Mouse (Mus musculus): ENCODE measurements at regions not wholly inside any gene's neighbourhood (a gene's known extent, or its start where the extent isn't known, plus 50 kb on each side); places are given as distances from the start of the nearest gene placed in this dataset.

GRCm38 (mm10) chr3:40010051-40010450, 521.0 kb upstream of the Intu start:
- no peak for TF ChIP-seq POLR2A (IDR thresholded peaks at IDR 0.05; ENCODE audit: extremely low read depth, insufficient read depth, low read length)
- H3K4me3 ChIP-seq (ENCODE audit: insufficient read depth, low read length) = no peak overlapping the region
- H3K27ac ChIP-seq (ENCODE audit: insufficient read depth, low read length) = no peak overlapping the region
- H3K4me1 ChIP-seq (ENCODE audit: control insufficient read depth, insufficient read depth, low read length) = no peaks in the 10 kb centered on the region

- H3K4me1 ChIP-seq (ENCODE audit: control insufficient read depth, insufficient read depth, low read length) = no peaks in the 10 kb centered on the region
- TF ChIP-seq POLR2A (IDR thresholded peaks at IDR 0.05; ENCODE audit: extremely low read depth, insufficient read depth, low read length) = no peak
- TF ChIP-seq CTCF (IDR thresholded peaks at IDR 0.05; ENCODE audit: extremely low read depth, insufficient read depth, low read length) = no peak
- no peak overlapping the region for H3K27ac ChIP-seq (ENCODE audit: insufficient read depth, low read length)
- no peak overlapping the region for H3K4me3 ChIP-seq (ENCODE audit: insufficient read depth, low read length)
Measured at GRCm38 (mm10) chr3:40021682-40022081, 509.4 kb upstream of the Intu start.

GRCm38 (mm10) chr3:40027713-40028112, 503.4 kb upstream of the Intu start:
- Histone ChIP-seq H3K4me1 (ENCODE audit: control insufficient read depth, insufficient read depth, low read length) (no peaks in the 10 kb centered on the region), H3K27ac (ENCODE audit: insufficient read depth, low read length) (no peak overlapping the region), H3K4me3 (ENCODE audit: insufficient read depth, low read length) (no peak overlapping the region)
- TF ChIP-seq POLR2A (IDR thresholded peaks at IDR 0.05; ENCODE audit: extremely low read depth, insufficient read depth, low read length) = no peak

- Histone ChIP-seq H3K4me3 (ENCODE audit: insufficient read depth, low read length) (no peak overlapping the region), H3K27ac (ENCODE audit: insufficient read depth, low read length) (no peak overlapping the region), H3K4me1 (ENCODE audit: control insufficient read depth, insufficient read depth, low read length) (no peaks in the 10 kb centered on the region)
- no peak for TF ChIP-seq CTCF (IDR thresholded peaks at IDR 0.05; ENCODE audit: extremely low read depth, insufficient read depth, low read length)
Measured at GRCm38 (mm10) chr3:40036177-40036576, 494.9 kb upstream of the Intu start.

GRCm38 (mm10) chr3:40049721-40050120, 481.4 kb upstream of the Intu start:
- H3K4me1 ChIP-seq (ENCODE audit: control insufficient read depth, insufficient read depth, low read length) = no peaks in the 10 kb centered on the region
- H3K4me3 ChIP-seq (ENCODE audit: insufficient read depth, low read length) = no peak overlapping the region
- H3K27ac ChIP-seq (ENCODE audit: insufficient read depth, low read length) = no peak overlapping the region
- no peak for TF ChIP-seq POLR2A (IDR thresholded peaks at IDR 0.05; ENCODE audit: extremely low read depth, insufficient read depth, low read length)
- no peak for TF ChIP-seq CTCF (IDR thresholded peaks at IDR 0.05; ENCODE audit: extremely low read depth, insufficient read depth, low read length)

GRCm38 (mm10) chr3:40058281-40058680, 472.8 kb upstream of the Intu start:
- no peak for TF ChIP-seq CTCF (IDR thresholded peaks at IDR 0.05; ENCODE audit: extremely low read depth, insufficient read depth, low read length)
- no peak for TF ChIP-seq POLR2A (IDR thresholded peaks at IDR 0.05; ENCODE audit: extremely low read depth, insufficient read depth, low read length)
- Histone ChIP-seq H3K4me1 (ENCODE audit: control insufficient read depth, insufficient read depth, low read length) (no peaks in the 10 kb centered on the region), H3K27ac (ENCODE audit: insufficient read depth, low read length) (no peak overlapping the region), H3K4me3 (ENCODE audit: insufficient read depth, low read length) (no peak overlapping the region; the same call in 1 of the 2 replicates)

- Histone ChIP-seq H3K27ac (ENCODE audit: insufficient read depth, low read length) (no peak overlapping the region), H3K4me3 (ENCODE audit: insufficient read depth, low read length) (peak overlapping the region; percentile 34), H3K4me1 (ENCODE audit: control insufficient read depth, insufficient read depth, low read length) (no peaks in the 10 kb centered on the region)
- TF ChIP-seq POLR2A (IDR thresholded peaks at IDR 0.05; ENCODE audit: extremely low read depth, insufficient read depth, low read length) (no peak), CTCF (IDR thresholded peaks at IDR 0.05; ENCODE audit: extremely low read depth, insufficient read depth, low read length) (no peak)
Measured at GRCm38 (mm10) chr3:40058719-40059420, 472.2 kb upstream of the Intu start.

GRCm38 (mm10) chr3:40070137-40070667, 460.9 kb upstream of the Intu start:
- Histone ChIP-seq H3K4me3 (ENCODE audit: insufficient read depth, low read length) (no peak overlapping the region), H3K4me1 (ENCODE audit: control insufficient read depth, insufficient read depth, low read length) (no peaks in the 10 kb centered on the region), H3K27ac (ENCODE audit: insufficient read depth, low read length) (no peak overlapping the region)
- no peak for TF ChIP-seq POLR2A (IDR thresholded peaks at IDR 0.05; ENCODE audit: extremely low read depth, insufficient read depth, low read length)
- no peak for TF ChIP-seq CTCF (IDR thresholded peaks at IDR 0.05; ENCODE audit: extremely low read depth, insufficient read depth, low read length)

- Histone ChIP-seq H3K4me1 (ENCODE audit: control insufficient read depth, insufficient read depth, low read length) (no peaks in the 10 kb centered on the region), H3K4me3 (ENCODE audit: insufficient read depth, low read length) (no peak overlapping the region), H3K27ac (ENCODE audit: insufficient read depth, low read length) (no peak overlapping the region)
- TF ChIP-seq CTCF (IDR thresholded peaks at IDR 0.05; ENCODE audit: extremely low read depth, insufficient read depth, low read length) (no peak), POLR2A (IDR thresholded peaks at IDR 0.05; ENCODE audit: extremely low read depth, insufficient read depth, low read length) (no peak)
Measured at GRCm38 (mm10) chr3:40076824-40077223, 454.3 kb upstream of the Intu start.

GRCm38 (mm10) chr3:40085116-40085515, 446.0 kb upstream of the Intu start:
- no peak overlapping the region for H3K27ac ChIP-seq (ENCODE audit: insufficient read depth, low read length)
- no peak overlapping the region for H3K4me3 ChIP-seq (ENCODE audit: insufficient read depth, low read length)
- H3K4me1 ChIP-seq (ENCODE audit: control insufficient read depth, insufficient read depth, low read length) = no peaks in the 10 kb centered on the region
- no peak for TF ChIP-seq POLR2A (IDR thresholded peaks at IDR 0.05; ENCODE audit: extremely low read depth, insufficient read depth, low read length)
- no peak for TF ChIP-seq CTCF (IDR thresholded peaks at IDR 0.05; ENCODE audit: extremely low read depth, insufficient read depth, low read length)

All from cortical plate, adult 2 months (tissue).